8 mouse cellular contexts compared by ENCODE assay signal in the genomic region with DNA sequence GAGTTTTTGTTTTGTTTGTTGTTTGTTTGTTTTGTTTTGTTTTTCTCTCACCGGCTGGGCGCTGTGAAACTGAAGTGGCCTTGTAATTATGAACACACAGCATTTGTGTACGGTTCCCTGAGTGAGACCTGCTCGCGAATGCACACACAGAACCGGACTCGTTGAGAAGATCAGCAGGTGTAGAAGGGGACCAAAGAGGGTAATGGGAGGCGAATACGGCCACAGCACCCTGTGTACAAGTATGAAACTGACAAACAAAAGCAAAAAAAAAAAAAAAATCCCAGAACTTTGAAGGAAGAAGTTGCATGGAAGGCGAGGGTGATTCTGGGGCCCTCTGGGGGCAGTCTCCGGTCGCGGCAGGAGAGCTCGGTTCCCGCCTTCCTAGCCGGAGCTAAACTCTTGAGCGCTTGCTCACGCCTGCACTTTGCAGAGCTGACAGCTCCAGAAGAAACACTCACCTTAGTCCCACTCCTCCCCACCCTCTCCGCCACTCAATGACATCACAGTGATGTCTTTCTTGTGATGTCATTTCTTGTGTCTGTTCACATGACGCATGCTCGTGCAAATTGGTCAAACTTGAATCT. TPM values are rescaled to one million over a fixed set of nuclear protein-coding genes. Genes with fewer than 3 reads are reported as not detected.
DNase-seq lines count a peak whose midpoint lies in the region; ATAC-seq lines count a peak whose summit lies in the region.

No protein-coding gene starts in this region.

- no peak overlapping the region for H3K9ac ChIP-seq in liver, embryonic 15.5 days
- H3K9ac ChIP-seq in neural tube, embryonic 14.5 days (replicated peaks; ENCODE audit: low read depth, low read length): no peak overlapping the region

- ATAC-seq in hematopoietic stem cell, adult 5-6 weeks (replicated peaks in 1 of 2; ENCODE audit: insufficient read depth in 1 of 2, low FRiP score in 2 of 2, low TSS enrichment in 1 of 2, low read depth in 1 of 2, poor library complexity in 2 of 2, severe bottlenecking in 2 of 2): peak; percentile 63 to 64
- ATAC-seq in liver, embryonic 15.5 days (ENCODE audit: insufficient read depth): no peak
- peak; percentile 44; the same call in 1 of the 2 replicates for ATAC-seq in neural tube, embryonic 14.5 days (ENCODE audit: low read depth)

- no peaks in the 10 kb centered on the region for H3K36me3 ChIP-seq in liver, embryonic 15.5 days (replicated peaks)
- no peaks in the 10 kb centered on the region for H3K36me3 ChIP-seq in neural tube, embryonic 14.5 days (ENCODE audit: control insufficient read depth, insufficient read depth, low read length)

- H3K27me3 ChIP-seq in liver, embryonic 15.5 days: peaks cover 74% of the 10 kb centered on the region
- peaks cover 58% of the 10 kb centered on the region for H3K27me3 ChIP-seq in neural tube, embryonic 14.5 days (ENCODE audit: control insufficient read depth, insufficient read depth, low read length)

- H3K4me1 ChIP-seq in liver, embryonic 15.5 days (replicated peaks): peaks cover 19% of the 10 kb centered on the region
- H3K4me1 ChIP-seq in neural tube, embryonic 14.5 days (ENCODE audit: control insufficient read depth, insufficient read depth, low read length): no peaks in the 10 kb centered on the region

- H3K9me3 ChIP-seq in liver, embryonic 15.5 days (replicated peaks): no peaks in the 10 kb centered on the region; the same call in 1 of the 2 replicates
- no peaks in the 10 kb centered on the region for H3K9me3 ChIP-seq in neural tube, embryonic 14.5 days (ENCODE audit: control insufficient read depth, low read length)

- peak overlapping the region; percentile 52 for H3K4me3 ChIP-seq in liver, embryonic 15.5 days (replicated peaks)
- 0 out of 2 replicates have a peak overlapping the region, but pooled peaks have one; percentile 12 for H3K4me3 ChIP-seq in neural tube, embryonic 14.5 days (ENCODE audit: low read depth, low read length)

- WGBS in liver, embryonic 15.5 days (ENCODE audit: insufficient replicate concordance): under 1% methylated on average over 21 of the region's 21 CpGs
- WGBS in neural tube, embryonic 14.5 days: under 1% methylated on average over 21 of the region's 21 CpGs

- peak; percentile 9 for DNase-seq in adrenal gland, postnatal 25 days
- DNase-seq in adrenal gland, postnatal 4 days (ENCODE audit: low spot score in 2 of 2): no peak
- DNase-seq in 3T3-L1 (ENCODE audit: low read depth, low spot score): peak; percentile 71
- peak; percentile 75 for DNase-seq in embryo, embryonic 10 days (ENCODE audit: low spot score)
- DNase-seq in frontal cortex, adult 2 months (ENCODE audit: extremely low spot score in 1 of 2, low spot score in 1 of 2): no peak

- peak overlapping the region; percentile 71 for H3K4me2 ChIP-seq in liver, embryonic 15.5 days
- peak overlapping the region; percentile 16; the same call in 1 of the 2 replicates for H3K4me2 ChIP-seq in neural tube, embryonic 14.5 days (ENCODE audit: low read depth, low read length)

- no peak overlapping the region for H3K27ac ChIP-seq in liver, embryonic 15.5 days (replicated peaks)
- H3K27ac ChIP-seq in neural tube, embryonic 14.5 days (ENCODE audit: low read depth, low read length): no peak overlapping the region

RNA-seq across cellular contexts. Expression of gene Prss16, which starts 14.1 kb away (rescaled TPM):
- not detected in 2 replicates for total RNA-seq in adrenal gland, postnatal 25 days (2021)
- not detected for total RNA-seq in adrenal gland, postnatal 4 days (2021)
- 0.84 and 1.1 TPM in 2 replicates for total RNA-seq in hematopoietic stem cell, adult 5-6 weeks (2017)
- 0.62 and 1.0 TPM in 2 replicates for polyA plus RNA-seq in liver, embryonic 15.5 days (2015; fragmentation: Nextera tagmentation; extraction: Ambion mirVana)
- not detected in 2 replicates for polyA plus RNA-seq in neural tube, embryonic 14.5 days (2014; fragmentation: Nextera tagmentation; extraction: Ambion mirVana)
- 0.56 and 1.4 TPM in 2 replicates for polyA plus RNA-seq in frontal cortex, adult 2 months (2012; rRNA removed)

RNA-seq across cellular contexts. Expression of gene Pom121l2, which starts 14.4 kb away (rescaled TPM):
- total RNA-seq in adrenal gland, postnatal 25 days (2021): not detected in 2 replicates
- not detected for total RNA-seq in adrenal gland, postnatal 4 days (2021)
- total RNA-seq in hematopoietic stem cell, adult 5-6 weeks (2017): not detected in 2 replicates
- polyA plus RNA-seq in liver, embryonic 15.5 days (2015; fragmentation: Nextera tagmentation; extraction: Ambion mirVana): not detected in 2 replicates
- polyA plus RNA-seq in neural tube, embryonic 14.5 days (2014; fragmentation: Nextera tagmentation; extraction: Ambion mirVana): not detected in 2 replicates
- polyA plus RNA-seq in frontal cortex, adult 2 months (2012; rRNA removed): not detected in 2 replicates

RNA-seq across cellular contexts. Expression of gene Hist1h2ah, which starts 39.9 kb away (rescaled TPM):
- total RNA-seq in adrenal gland, postnatal 25 days (2021): 30.0 and 61.8 TPM in 2 replicates
- 100 to 1,000 TPM; 349 to 449 TPM for total RNA-seq in adrenal gland, postnatal 4 days (2021)
- total RNA-seq in hematopoietic stem cell, adult 5-6 weeks (2017): 573 and 874 TPM in 2 replicates
- polyA plus RNA-seq in liver, embryonic 15.5 days (2015; fragmentation: Nextera tagmentation; extraction: Ambion mirVana): 9.5 and 11.4 TPM in 2 replicates
- not detected in 2 replicates for polyA plus RNA-seq in neural tube, embryonic 14.5 days (2014; fragmentation: Nextera tagmentation; extraction: Ambion mirVana)
- 0.80 TPM in 1 of 2 replicates, not detected in the other for polyA plus RNA-seq in frontal cortex, adult 2 months (2012; rRNA removed)

RNA-seq across cellular contexts. Expression of gene Hist1h2bk, which starts 40.2 kb away (rescaled TPM):
- 121 and 135 TPM in 2 replicates for total RNA-seq in adrenal gland, postnatal 25 days (2021)
- total RNA-seq in adrenal gland, postnatal 4 days (2021): 100 to 1,000 TPM; 500 to 615 TPM
- total RNA-seq in hematopoietic stem cell, adult 5-6 weeks (2017): 735 and 845 TPM in 2 replicates
- polyA plus RNA-seq in liver, embryonic 15.5 days (2015; fragmentation: Nextera tagmentation; extraction: Ambion mirVana): 4.4 and 5.4 TPM in 2 replicates
- polyA plus RNA-seq in neural tube, embryonic 14.5 days (2014; fragmentation: Nextera tagmentation; extraction: Ambion mirVana): 0.98 TPM in 1 of 2 replicates, not detected in the other
- polyA plus RNA-seq in frontal cortex, adult 2 months (2012; rRNA removed): 0.36 and 0.65 TPM in 2 replicates

RNA-seq across cellular contexts. Expression of gene Hist1h4i, which starts 45.7 kb away (rescaled TPM):
- total RNA-seq in adrenal gland, postnatal 25 days (2021): 82.8 and 97.8 TPM in 2 replicates
- total RNA-seq in adrenal gland, postnatal 4 days (2021): 100 to 1,000 TPM; 221 to 240 TPM
- 41.9 and 76.5 TPM in 2 replicates for total RNA-seq in hematopoietic stem cell, adult 5-6 weeks (2017)
- polyA plus RNA-seq in liver, embryonic 15.5 days (2015; fragmentation: Nextera tagmentation; extraction: Ambion mirVana): 40.8 and 42.0 TPM in 2 replicates
- polyA plus RNA-seq in neural tube, embryonic 14.5 days (2014; fragmentation: Nextera tagmentation; extraction: Ambion mirVana): 5.7 and 5.8 TPM in 2 replicates
- polyA plus RNA-seq in frontal cortex, adult 2 months (2012; rRNA removed): 12.2 and 13.3 TPM in 2 replicates

Comparison
In these comparisons a context has a peak if more than half of its experiments do, and no peak if none do; other contexts are left out.
1. DNase-seq: peak in adrenal gland, postnatal 25 days (single experiment), 3T3-L1 (single experiment) and embryo, embryonic 10 days (single experiment); none in adrenal gland, postnatal 4 days (0 of 2) and frontal cortex, adult 2 months (0 of 2).